Mouse (Mus musculus): ENCODE measurements around the gene Tfcp2. TPM values are rescaled to one million over a fixed set of nuclear protein-coding genes. Genes with fewer than 3 reads are reported as not detected.
"Not testable (repeated sequence)": the region's sequence is repeated elsewhere in the genome, so short reads cannot be mapped to it uniquely, and the experiment has no call there.

The Tfcp2 gene
- polyA plus RNA-seq, 1 experiment: 2.1 TPM

GRCm38 (mm10) chr15:100557705-100558433 lies 6.1 kb upstream of the Tfcp2 start:
- WGBS: 61% methylated on average over 5 of the region's 5 CpGs

GRCm38 (mm10) chr15:100556378-100556777 lies 4.6 kb upstream of the Tfcp2 start:
- Histone ChIP-seq H3K4me1 (ENCODE audit: control insufficient read depth, insufficient read depth, insufficient read length, low read length) (no peaks in the 10 kb centered on the region; the same call in 1 of the 2 replicates), H3K27ac (ENCODE audit: insufficient read depth, low read depth, low read length) (no peak overlapping the region), H3K27me3 (ENCODE audit: control insufficient read depth, insufficient read depth, low read length) (no peaks in the 10 kb centered on the region), H3K36me3 (ENCODE audit: control insufficient read depth, insufficient read depth, low read length) (no peaks in the 10 kb centered on the region), H3K4me3 (ENCODE audit: low read depth, low read length) (no peak overlapping the region)
- WGBS: 67% methylated on average over 9 of the region's 9 CpGs
- TF ChIP-seq CTCF (IDR thresholded peaks at IDR 0.05; ENCODE audit: extremely low read depth, insufficient read length, insufficient replicate concordance, low read depth, low read length): no peak
- TF ChIP-seq POLR2A (IDR thresholded peaks at IDR 0.05; ENCODE audit: low read depth, low read length): no peak

More at GRCm38 (mm10) chr15:100557705-100558433, 6.1 kb upstream of the Tfcp2 start:
- Histone ChIP-seq H3K27me3 (ENCODE audit: control insufficient read depth, insufficient read depth, low read length) (no peaks in the 10 kb centered on the region), H3K4me1 (ENCODE audit: control insufficient read depth, insufficient read depth, insufficient read length, low read length) (no peaks in the 10 kb centered on the region), H3K4me3 (ENCODE audit: low read depth, low read length) (no peak overlapping the region), H3K27ac (ENCODE audit: insufficient read depth, low read depth, low read length) (no peak overlapping the region), H3K36me3 (ENCODE audit: control insufficient read depth, insufficient read depth, low read length) (no peaks in the 10 kb centered on the region)
- TF ChIP-seq CTCF (IDR thresholded peaks at IDR 0.05; ENCODE audit: extremely low read depth, insufficient read length, insufficient replicate concordance, low read depth, low read length) (no peak), POLR2A (IDR thresholded peaks at IDR 0.05; ENCODE audit: low read depth, low read length) (no peak)

GRCm38 (mm10) chr15:100555965-100556364 lies 4.2 kb upstream of the Tfcp2 start:
- Histone ChIP-seq H3K27me3 (ENCODE audit: control insufficient read depth, insufficient read depth, low read length) (no peaks in the 10 kb centered on the region), H3K36me3 (ENCODE audit: control insufficient read depth, insufficient read depth, low read length) (no peaks in the 10 kb centered on the region), H3K4me1 (ENCODE audit: control insufficient read depth, insufficient read depth, insufficient read length, low read length) (no peaks in the 10 kb centered on the region; the same call in 1 of the 2 replicates), H3K27ac (ENCODE audit: insufficient read depth, low read depth, low read length) (no peak overlapping the region), H3K4me3 (ENCODE audit: low read depth, low read length) (no peak overlapping the region)
- 57% methylated on average over 5 of the region's 5 CpGs for WGBS
- no peak for TF ChIP-seq CTCF (IDR thresholded peaks at IDR 0.05; ENCODE audit: extremely low read depth, insufficient read length, insufficient replicate concordance, low read depth, low read length)
- TF ChIP-seq POLR2A (IDR thresholded peaks at IDR 0.05; ENCODE audit: low read depth, low read length): no peak

- no peaks in the 10 kb centered on the region for H3K36me3 ChIP-seq (ENCODE audit: control insufficient read depth, insufficient read depth, low read length)
- no peaks in the 10 kb centered on the region for H3K27me3 ChIP-seq (ENCODE audit: control insufficient read depth, insufficient read depth, low read length)
- H3K4me3 ChIP-seq (ENCODE audit: low read depth, low read length): no peak overlapping the region
- 88% methylated on average over 4 of the region's 4 CpGs for WGBS
- H3K4me1 ChIP-seq (ENCODE audit: control insufficient read depth, insufficient read depth, insufficient read length, low read length): no peaks in the 10 kb centered on the region; the same call in 1 of the 2 replicates
- no peak overlapping the region for H3K27ac ChIP-seq (ENCODE audit: insufficient read depth, low read depth, low read length)
- TF ChIP-seq POLR2A (IDR thresholded peaks at IDR 0.05; ENCODE audit: low read depth, low read length): no peak
- TF ChIP-seq CTCF (IDR thresholded peaks at IDR 0.05; ENCODE audit: extremely low read depth, insufficient read length, insufficient replicate concordance, low read depth, low read length): no peak
These were observed 1.5 kb downstream of the Tfcp2 start for GRCm38 (mm10) chr15:100550280-100550679.

GRCm38 (mm10) chr15:100543651-100544030 lies 8.2 kb downstream of the Tfcp2 start:
- H3K27me3 ChIP-seq (ENCODE audit: control insufficient read depth, insufficient read depth, low read length); H3K36me3 ChIP-seq (ENCODE audit: control insufficient read depth, insufficient read depth, low read length); H3K4me3 ChIP-seq (ENCODE audit: low read depth, low read length); H3K4me1 ChIP-seq (ENCODE audit: control insufficient read depth, insufficient read depth, insufficient read length, low read length); H3K27ac ChIP-seq (ENCODE audit: insufficient read depth, low read depth, low read length): not testable (repeated sequence)
- WGBS: 91% methylated on average over 14 of the region's 14 CpGs

GRCm38 (mm10) chr15:100542876-100543650 lies 8.7 kb downstream of the Tfcp2 start:
- not testable (repeated sequence) for H3K4me1 ChIP-seq (ENCODE audit: control insufficient read depth, insufficient read depth, insufficient read length, low read length); H3K27ac ChIP-seq (ENCODE audit: insufficient read depth, low read depth, low read length); H3K4me3 ChIP-seq (ENCODE audit: low read depth, low read length); H3K27me3 ChIP-seq (ENCODE audit: control insufficient read depth, insufficient read depth, low read length); H3K36me3 ChIP-seq (ENCODE audit: control insufficient read depth, insufficient read depth, low read length)
- 94% methylated on average over 28 of the region's 28 CpGs for WGBS

GRCm38 (mm10) chr15:100541426-100541825 lies 10.4 kb downstream of the Tfcp2 start:
- H3K27ac ChIP-seq (ENCODE audit: insufficient read depth, low read depth, low read length): no peak overlapping the region
- H3K36me3 ChIP-seq (ENCODE audit: control insufficient read depth, insufficient read depth, low read length): no peaks in the 10 kb centered on the region
- no peak overlapping the region for H3K4me3 ChIP-seq (ENCODE audit: low read depth, low read length)
- H3K27me3 ChIP-seq (ENCODE audit: control insufficient read depth, insufficient read depth, low read length): no peaks in the 10 kb centered on the region
- no peaks in the 10 kb centered on the region for H3K4me1 ChIP-seq (ENCODE audit: control insufficient read depth, insufficient read depth, insufficient read length, low read length)
- 86% methylated on average over 4 of the region's 4 CpGs for WGBS
- TF ChIP-seq CTCF (IDR thresholded peaks at IDR 0.05; ENCODE audit: extremely low read depth, insufficient read length, insufficient replicate concordance, low read depth, low read length) (no peak), POLR2A (IDR thresholded peaks at IDR 0.05; ENCODE audit: low read depth, low read length) (no peak)

GRCm38 (mm10) chr15:100541001-100541400 lies 10.8 kb downstream of the Tfcp2 start:
- not testable (repeated sequence) for H3K36me3 ChIP-seq (ENCODE audit: control insufficient read depth, insufficient read depth, low read length); H3K27ac ChIP-seq (ENCODE audit: insufficient read depth, low read depth, low read length); H3K27me3 ChIP-seq (ENCODE audit: control insufficient read depth, insufficient read depth, low read length); H3K4me3 ChIP-seq (ENCODE audit: low read depth, low read length); H3K4me1 ChIP-seq (ENCODE audit: control insufficient read depth, insufficient read depth, insufficient read length, low read length)
- 40% methylated on average over 1 of the region's 1 CpGs for WGBS

All from small intestine, adult 2 months (tissue).